Mouse (Mus musculus) hindbrain, embryonic 16.5 days (tissue): ENCODE measurements around the gene Srsf5. TPM values are rescaled to one million over a fixed set of nuclear protein-coding genes. Genes with fewer than 3 reads are reported as not detected.

Experiments
- ATAC-seq: fragments of 200-750 bp; cut with Nextera tagmentation; 2 replicates; pipeline ENCODE4 v1.8.0; 2017; ENCODE audit warnings: moderate TSS enrichment, moderate library complexity
- H3K27ac ChIP-seq: fragments of 300-500 bp; sonication (generic); 2 replicates; pipeline ENCODE4 v1.5.1; 2014; ENCODE audit warnings: low read depth, mild to moderate bottlenecking, control low read depth, low read length, moderate library complexity
- H3K27me3 ChIP-seq: fragments of 300-500 bp; sonication (generic); replicated peaks from 2 replicates; pipeline ENCODE4 v1.6.1; 2014; ENCODE audit warnings: low read length; ENCODE audit not compliant: control insufficient read depth, insufficient read depth
- H3K36me3 ChIP-seq: fragments of 300-500 bp; sonication (generic); 2 replicates; pipeline ENCODE4 v1.6.1; 2014; ENCODE audit warnings: mild to moderate bottlenecking, low read length, moderate library complexity, mixed read lengths; ENCODE audit not compliant: control insufficient read depth, insufficient read depth
- H3K4me1 ChIP-seq: fragments of 300-500 bp; sonication (generic); 2 replicates; pipeline ENCODE4 v1.6.1; 2014; ENCODE audit warnings: low read depth, low read length; ENCODE audit not compliant: control insufficient read depth, insufficient read depth
- H3K4me2 ChIP-seq: fragments of 300-500 bp; sonication (generic); 2 replicates; pipeline ENCODE4 v1.6.1; 2014; ENCODE audit warnings: mild to moderate bottlenecking, low read length, control low read depth, moderate library complexity
- H3K4me3 ChIP-seq: fragments of 300-500 bp; sonication (generic); 2 replicates; pipeline ENCODE4 v1.5.1; 2014; ENCODE audit warnings: mild to moderate bottlenecking, low read length, control low read depth, moderate library complexity
- H3K9ac ChIP-seq: fragments of 300-500 bp; sonication (generic); 2 replicates; pipeline ENCODE4 v1.6.1; 2014; ENCODE audit warnings: low read depth, mild to moderate bottlenecking, control low read depth, low read length, moderate library complexity
- H3K9me3 ChIP-seq: fragments of 300-500 bp; sonication (generic); 2 replicates; pipeline ENCODE4 v1.6.1; 2014; ENCODE audit warnings: mild to moderate bottlenecking, low read length, moderate library complexity; ENCODE audit not compliant: control insufficient read depth
- WGBS: fragments of 180-500 bp; shearing (Covaris S2); extraction: QIAGEN DNeasy Blood & Tissue Kit; methylation state at CpG from one replicate; pipeline ENCODE4 v1.1.7; 2014; 5-methylcytosine and 5-hydroxymethylcytosine counted together
- polyA plus RNA-seq: library from polyadenylated mRNA; unstranded; fragments of >200 nt; fragmentation: Nextera tagmentation; extraction: Ambion mirVana; gene quantifications from 2 replicates; pipeline ENCODE4 v1.2.1, GENCODE M21; 2015

The Srsf5 gene
- polyA plus RNA-seq = 371 and 381 TPM in 2 replicates

DNA sequence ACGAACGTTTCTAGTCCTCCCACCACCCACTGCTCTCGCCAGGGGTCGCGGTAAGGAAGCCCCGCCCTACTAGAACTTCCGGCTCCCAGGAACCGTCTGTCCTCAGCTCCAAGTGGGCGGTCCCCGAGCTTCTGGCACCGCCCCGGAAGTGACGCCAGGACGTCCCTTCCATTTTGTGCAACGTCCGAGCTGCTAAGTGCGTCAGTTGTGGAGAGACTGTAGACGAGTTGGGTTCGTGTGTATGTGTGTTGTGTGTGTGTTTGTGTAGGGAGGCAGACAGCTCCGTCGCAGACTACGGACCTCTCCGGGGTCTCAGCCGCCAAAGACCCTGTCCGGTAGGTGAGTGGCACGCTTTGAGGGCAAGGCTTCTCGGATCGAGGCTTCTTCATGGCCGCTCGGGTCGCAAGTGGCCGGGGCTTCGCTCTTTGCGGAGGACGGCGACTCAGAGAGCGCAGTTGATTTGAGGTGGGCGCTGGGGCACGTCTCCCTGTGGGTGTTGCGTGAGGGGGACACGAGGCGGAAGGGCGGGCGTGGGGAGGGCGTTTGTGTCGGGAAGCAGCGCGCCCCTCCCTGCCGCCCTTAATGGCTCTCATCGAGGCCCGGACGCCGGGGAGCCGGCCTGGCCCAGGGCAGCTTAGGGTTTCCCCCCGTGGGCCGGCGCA is at the start of gene Srsf5:
Srsf5 (plus strand) TSS at position 171 of the 662 bp plus-strand sequence.
- Histone ChIP-seq H3K36me3 (peaks cover 20% of the 10 kb centered on the region), H3K4me2 (peak within 1 kb of the TSS; percentile 64), H3K27me3 (no peaks in the 10 kb centered on the region), H3K9ac (peak within 1 kb of the TSS; percentile 92), H3K4me3 (peak within 1 kb of the TSS; percentile 88), H3K4me1 (peaks cover 7% of the 10 kb centered on the region), H3K27ac (peak within 1 kb of the TSS; percentile 97), H3K9me3 (no peaks in the 10 kb centered on the region)
- ATAC-seq = peak; percentile 93
- WGBS = 0% methylated on average over 57 of the region's 57 CpGs

DNA sequence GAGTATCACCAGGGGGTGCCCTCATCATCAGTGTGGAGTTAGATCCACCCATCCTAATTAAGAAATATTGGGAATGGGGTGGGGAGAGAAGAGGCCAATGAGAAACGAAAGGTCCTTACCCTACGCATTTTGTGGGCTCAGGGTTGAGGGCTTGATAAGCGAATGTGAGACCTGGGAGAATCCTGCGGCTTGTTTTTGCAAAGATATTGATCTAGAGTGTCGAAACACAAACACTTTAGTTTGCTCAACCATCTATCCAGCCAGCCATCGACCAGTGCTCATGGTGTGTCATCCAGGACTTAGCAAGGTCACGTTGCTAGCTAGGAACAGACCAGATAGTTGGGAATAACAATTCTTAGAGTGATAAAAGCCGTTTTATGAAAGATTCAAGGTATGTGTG is 35.7 kb upstream of the Srsf5 start:
- no peak overlapping the region for H3K27ac ChIP-seq
- no peaks in the 10 kb centered on the region for H3K4me1 ChIP-seq
- no peak for ATAC-seq
- H3K36me3 ChIP-seq = no peaks in the 10 kb centered on the region
- no peaks in the 10 kb centered on the region for H3K27me3 ChIP-seq
- WGBS = 92% methylated on average over 8 of the region's 8 CpGs
- H3K4me3 ChIP-seq = no peak overlapping the region
- H3K9ac ChIP-seq = no peak overlapping the region
- H3K4me2 ChIP-seq = no peak overlapping the region
- no peaks in the 10 kb centered on the region for H3K9me3 ChIP-seq

DNA sequence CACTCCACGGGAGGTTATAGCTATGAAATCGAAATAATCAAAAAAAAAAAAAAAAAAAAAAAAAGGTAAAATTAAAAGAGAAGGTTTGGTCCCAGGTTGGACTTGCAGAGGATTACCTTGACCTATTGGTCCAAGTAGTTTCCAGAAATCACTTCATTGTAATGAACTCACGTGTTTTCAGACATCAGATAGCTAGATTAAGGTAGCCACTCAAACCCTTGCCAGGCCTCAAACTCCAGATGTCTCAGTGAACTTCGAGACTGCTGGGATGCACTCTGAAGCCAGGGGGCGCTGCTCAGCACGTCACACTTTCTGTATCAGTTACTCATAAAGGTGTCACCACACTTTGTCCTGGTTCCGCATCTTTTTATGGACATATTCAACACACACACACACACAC is 27.5 kb upstream of the Srsf5 start:
- no peak overlapping the region for H3K9ac ChIP-seq
- H3K27me3 ChIP-seq = no peaks in the 10 kb centered on the region
- no peak for ATAC-seq
- H3K27ac ChIP-seq = no peak overlapping the region
- no peaks in the 10 kb centered on the region for H3K9me3 ChIP-seq
- no peaks in the 10 kb centered on the region for H3K4me1 ChIP-seq
- H3K4me2 ChIP-seq = no peak overlapping the region
- WGBS = 58% methylated on average over 7 of the region's 7 CpGs
- H3K4me3 ChIP-seq = no peak overlapping the region
- no peaks in the 10 kb centered on the region for H3K36me3 ChIP-seq

DNA sequence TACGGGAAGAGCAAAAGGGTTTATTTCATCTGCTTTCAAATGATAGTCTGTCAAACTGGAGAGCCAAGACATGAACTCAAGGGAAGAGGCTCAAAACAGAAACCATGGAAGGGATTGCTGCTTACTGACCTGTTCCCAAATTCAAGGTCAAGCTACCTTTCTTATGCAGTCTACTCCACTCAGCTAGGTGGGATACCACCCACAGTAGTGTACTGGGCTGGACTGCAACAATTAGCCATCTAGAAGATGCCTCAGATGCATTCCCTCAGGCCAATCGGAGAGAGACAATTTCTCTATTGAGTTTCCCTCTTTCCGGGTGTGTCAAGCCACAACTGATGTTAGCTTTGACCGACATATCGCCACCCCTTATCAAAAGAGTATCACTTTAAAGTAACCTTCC is 24.0 kb upstream of the Srsf5 start:
- Histone ChIP-seq H3K27me3 (no peaks in the 10 kb centered on the region), H3K36me3 (no peaks in the 10 kb centered on the region), H3K9me3 (no peaks in the 10 kb centered on the region), H3K27ac (no peak overlapping the region), H3K9ac (no peak overlapping the region), H3K4me2 (no peak overlapping the region), H3K4me3 (no peak overlapping the region), H3K4me1 (no peaks in the 10 kb centered on the region)
- ATAC-seq = no peak
- WGBS = 97% methylated on average over 5 of the region's 5 CpGs

DNA sequence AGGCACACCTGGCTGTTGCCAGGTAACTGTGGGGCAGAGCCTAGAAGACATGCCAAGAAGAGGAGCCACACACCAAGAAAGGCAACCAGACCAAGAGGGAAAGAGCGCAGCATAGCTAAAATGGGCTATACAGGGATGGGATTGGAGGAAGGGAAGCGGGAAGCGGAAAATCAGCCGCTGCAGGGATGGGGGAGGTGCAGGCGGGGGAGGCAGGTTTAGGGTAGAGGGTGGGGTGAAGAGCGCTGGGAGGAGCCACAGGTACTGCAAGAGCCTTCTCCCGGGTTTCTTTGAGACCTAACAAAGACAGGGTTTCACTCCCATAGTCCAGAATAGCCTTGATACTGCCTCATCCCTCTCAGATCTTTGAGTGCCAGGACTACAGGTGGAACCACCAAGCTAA is 22.4 kb upstream of the Srsf5 start:
- Histone ChIP-seq H3K9me3 (no peaks in the 10 kb centered on the region), H3K4me2 (peak overlapping the region; percentile 40), H3K4me3 (no peak overlapping the region), H3K9ac (0 out of 2 replicates have a peak overlapping the region, but pooled peaks have one; percentile 1), H3K27me3 (no peaks in the 10 kb centered on the region), H3K27ac (no peak overlapping the region), H3K4me1 (no peaks in the 10 kb centered on the region), H3K36me3 (no peaks in the 10 kb centered on the region)
- ATAC-seq = peak; percentile 9; the same call in 1 of the 2 replicates
- WGBS = 12% methylated on average over 7 of the region's 7 CpGs

DNA sequence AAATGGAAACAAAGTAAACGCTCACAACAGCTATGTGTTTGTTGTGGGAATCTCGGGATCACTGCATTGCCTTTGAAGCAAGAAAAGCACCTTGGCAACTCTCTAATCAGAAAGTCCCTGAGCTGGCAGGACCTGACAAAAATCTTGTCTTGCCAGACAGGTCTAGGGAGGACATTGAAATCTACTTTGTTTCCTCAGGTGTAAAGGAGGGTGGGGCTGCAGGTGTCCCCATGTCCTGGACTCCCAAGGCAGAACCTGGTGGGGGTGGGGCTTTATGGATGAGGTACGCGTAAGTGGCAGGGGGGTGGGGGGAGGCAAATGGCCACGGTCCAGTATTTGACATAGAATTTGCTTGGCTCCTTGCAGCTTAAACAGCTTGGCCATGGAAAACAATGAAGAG is 21.7 kb upstream of the Srsf5 start:
- 64% methylated on average over 5 of the region's 5 CpGs for WGBS
- ATAC-seq = no peak
- Histone ChIP-seq H3K4me2 (no peak overlapping the region; the same call in 1 of the 2 replicates), H3K9ac (no peak overlapping the region), H3K4me3 (no peak overlapping the region), H3K36me3 (no peaks in the 10 kb centered on the region), H3K4me1 (no peaks in the 10 kb centered on the region), H3K27ac (no peak overlapping the region), H3K27me3 (no peaks in the 10 kb centered on the region), H3K9me3 (no peaks in the 10 kb centered on the region)

DNA sequence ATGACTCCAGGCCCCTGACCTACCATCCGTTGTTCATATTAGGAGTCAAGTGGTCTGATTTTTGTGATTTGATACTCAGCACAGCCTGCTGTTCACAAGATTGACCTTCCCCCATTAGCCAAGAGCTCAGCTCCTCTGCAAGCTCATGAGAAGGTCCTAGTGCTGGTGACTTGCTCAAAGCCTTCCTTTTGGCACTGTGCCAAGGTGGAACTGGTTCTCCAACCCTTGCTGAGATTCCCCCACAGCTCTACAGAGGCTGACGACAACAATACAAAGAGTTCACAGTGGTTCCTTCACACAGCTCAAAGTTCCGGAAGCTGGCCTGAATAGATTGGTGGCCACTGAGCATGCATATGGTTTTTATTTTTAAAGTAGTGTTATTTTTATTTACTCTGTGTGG is 21.1 kb upstream of the Srsf5 start:
- 73% methylated on average over 3 of the region's 3 CpGs for WGBS
- no peak overlapping the region for H3K4me2 ChIP-seq

DNA sequence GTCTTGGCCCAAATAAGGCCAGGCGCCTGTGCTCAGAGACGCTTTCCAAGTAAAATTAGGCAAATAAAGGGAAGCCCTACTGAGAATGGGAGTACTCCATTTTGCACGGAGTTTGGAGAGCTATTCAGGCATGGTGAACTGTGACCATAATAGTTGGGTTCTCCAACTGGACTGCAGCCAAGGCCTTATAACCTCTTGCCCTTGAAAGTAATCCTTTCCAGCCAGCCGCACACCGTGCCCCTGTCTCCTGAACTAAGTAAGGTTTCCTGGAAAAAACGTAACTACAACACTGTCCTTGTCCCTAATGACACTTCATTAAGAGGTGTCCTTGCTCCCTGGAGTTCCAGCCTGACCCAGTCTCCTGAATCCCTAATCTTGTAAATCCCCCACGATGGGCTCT is 19.4 kb upstream of the Srsf5 start:
- no peaks in the 10 kb centered on the region for H3K27me3 ChIP-seq
- no peak overlapping the region for H3K4me2 ChIP-seq
- WGBS = 37% methylated on average over 7 of the region's 7 CpGs
- no peak overlapping the region for H3K9ac ChIP-seq
- ATAC-seq = no peak
- no peak overlapping the region for H3K27ac ChIP-seq
- H3K9me3 ChIP-seq = no peaks in the 10 kb centered on the region
- no peaks in the 10 kb centered on the region for H3K36me3 ChIP-seq
- H3K4me3 ChIP-seq = no peak overlapping the region
- no peaks in the 10 kb centered on the region for H3K4me1 ChIP-seq

More for the DNA sequence above, 21.1 kb upstream of the Srsf5 start:
- Histone ChIP-seq H3K36me3 (no peaks in the 10 kb centered on the region), H3K4me3 (no peak overlapping the region), H3K9me3 (no peaks in the 10 kb centered on the region), H3K4me1 (no peaks in the 10 kb centered on the region), H3K27me3 (no peaks in the 10 kb centered on the region), H3K9ac (no peak overlapping the region), H3K27ac (no peak overlapping the region)
- ATAC-seq = no peak

DNA sequence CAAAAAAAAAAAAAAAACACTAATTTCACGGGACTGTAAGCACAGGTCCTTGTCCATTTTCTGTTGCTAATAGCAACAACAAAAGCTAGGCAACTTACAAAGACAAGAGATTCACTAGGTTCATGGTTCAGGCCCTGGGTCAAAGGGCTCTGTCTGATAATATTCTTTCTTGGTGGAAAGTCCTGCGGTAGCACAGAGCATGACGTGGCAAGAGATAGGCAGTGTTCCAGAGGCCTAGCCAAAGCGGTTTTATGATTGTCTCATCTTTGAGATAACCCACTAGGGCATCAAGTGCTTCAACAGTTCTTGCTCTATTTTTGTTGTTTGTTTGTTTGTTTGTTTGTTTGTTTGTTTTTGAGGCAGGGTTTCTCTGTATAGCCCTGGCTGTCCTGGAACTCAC is 18.8 kb upstream of the Srsf5 start:
- H3K4me3 ChIP-seq = no peak overlapping the region
- no peak overlapping the region for H3K9ac ChIP-seq
- no peak for ATAC-seq
- H3K4me2 ChIP-seq = no peak overlapping the region
- WGBS = 84% methylated on average over 4 of the region's 4 CpGs
- H3K4me1 ChIP-seq = no peaks in the 10 kb centered on the region
- no peaks in the 10 kb centered on the region for H3K36me3 ChIP-seq
- no peaks in the 10 kb centered on the region for H3K9me3 ChIP-seq
- no peak overlapping the region for H3K27ac ChIP-seq
- H3K27me3 ChIP-seq = no peaks in the 10 kb centered on the region
